Mouse (Mus musculus) spleen, adult 2 months (tissue): ENCODE measurements around the gene Kpna7.

Source experiments
- CTCF ChIP-seq: fragments of 200-500 bp; IDR thresholded peaks from 2 replicates; pipeline ENCODE4 v1.5.1; 2011; ENCODE audit warnings: mild to moderate bottlenecking, inconsistent platforms; ENCODE audit not compliant: insufficient read depth, insufficient read length, insufficient replicate concordance; ENCODE audit errors: extremely low read depth
- POLR2A ChIP-seq: fragments of 200-500 bp; IDR thresholded peaks from 2 replicates; pipeline ENCODE4 v1.6.1; 2011; ENCODE audit warnings: low read depth, low read length, inconsistent platforms

GRCm38 (mm10) chr5:145130191-145130590 is 46.4 kb upstream of the Kpna7 start:
- TF ChIP-seq CTCF (no peak), POLR2A (no peak)
